Mouse (Mus musculus) R1 (cell line): ENCODE measurements at regions not wholly inside any gene's neighbourhood (a gene's known extent, or its start where the extent isn't known, plus 50 kb on each side); places are given as distances from the start of the nearest gene placed in this dataset.

Experiments used
- DNase-seq: peaks from one replicate; pipeline ENCODE4 v3.0.0-alpha.2; 2018; ENCODE audit warnings: low read depth, low spot score

- peak; percentile 72 for DNase-seq
Measured at GRCm38 (mm10) chr2:92544364-92545151, 54.9 kb upstream of the Chst1 start.

- DNase-seq: peak; percentile 51
Measured at GRCm38 (mm10) chr2:92540841-92541240, 58.7 kb upstream of the Chst1 start.

GRCm38 (mm10) chr2:92531996-92532395, 67.5 kb upstream of the Chst1 start:
- DNase-seq: no peak

- peak; percentile 48 for DNase-seq
Measured at GRCm38 (mm10) chr2:92530677-92531076, 68.8 kb upstream of the Chst1 start.

GRCm38 (mm10) chr2:92529670-92530322, 69.5 kb upstream of the Slc35c1 start:
- DNase-seq: no peak

GRCm38 (mm10) chr2:92529071-92529641, 68.8 kb upstream of the Slc35c1 start:
- DNase-seq: peak; percentile 90

- DNase-seq: no peak
Measured at GRCm38 (mm10) chr2:92528119-92528830, 67.9 kb upstream of the Slc35c1 start.

- DNase-seq: no peak
Measured at GRCm38 (mm10) chr2:92526676-92527395, 66.5 kb upstream of the Slc35c1 start.

GRCm38 (mm10) chr2:92525628-92526027, 65.3 kb upstream of the Slc35c1 start:
- DNase-seq: no peak

- DNase-seq: no peak
Measured at GRCm38 (mm10) chr2:92525062-92525623, 64.8 kb upstream of the Slc35c1 start.

GRCm38 (mm10) chr2:92524346-92524905, 64.1 kb upstream of the Slc35c1 start:
- DNase-seq: no peak

- DNase-seq: no peak
Measured at GRCm38 (mm10) chr2:92523321-92523895, 63.1 kb upstream of the Slc35c1 start.

- no peak for DNase-seq
Measured at GRCm38 (mm10) chr2:92521527-92521926, 61.2 kb upstream of the Slc35c1 start.

GRCm38 (mm10) chr2:92519396-92519795, 59.1 kb upstream of the Slc35c1 start:
- no peak for DNase-seq

- no peak for DNase-seq
Measured at GRCm38 (mm10) chr2:92518891-92519290, 58.6 kb upstream of the Slc35c1 start.

GRCm38 (mm10) chr2:92514961-92515360, 54.6 kb upstream of the Slc35c1 start:
- no peak for DNase-seq

GRCm38 (mm10) chr2:92511771-92512744, 51.7 kb upstream of the Slc35c1 start:
- no peak for DNase-seq
